Mouse (Mus musculus): ENCODE data around the gene Tigd3.

Gene Tigd3

GRCm38 (mm10) chr19:5878362-5878722 lies 15.6 kb downstream of the Tigd3 start:
- in situ Hi-C loops (cut with MboI, MseI), result loop anchor here (5.0 kb wide), 2 partner anchors 36 to 86 kb away; no protein-coding TSS in a partner anchor

GRCm38 (mm10) chr19:5877618-5878361 lies 16.2 kb downstream of the Tigd3 start, which contains the start of gene Slc25a45:
Gene Slc25a45, plus strand, starts transcription at chr19:5877808.
- in situ Hi-C loops (cut with MboI, MseI), result loop anchor here (5.0 kb wide), 2 partner anchors 35 to 85 kb away; no protein-coding TSS in a partner anchor

GRCm38 (mm10) chr19:5874969-5875480 lies 18.9 kb downstream of the Tigd3 start, which contains the start of gene Frmd8:
Gene Frmd8, minus strand, starts transcription at chr19:5875274.
- in situ Hi-C loops (cut with MboI, MseI), result loop anchor here (5.0 kb wide), 2 partner anchors 33 to 83 kb away; no protein-coding TSS in a partner anchor

- in situ Hi-C loops (cut with MboI, MseI), result no loop called here
These were observed 19.5 kb downstream of the Tigd3 start for GRCm38 (mm10) chr19:5874391-5874968.

GRCm38 (mm10) chr19:5872931-5873556 lies 20.9 kb downstream of the Tigd3 start:
- in situ Hi-C loops (cut with MboI, MseI), result no loop called here

GRCm38 (mm10) chr19:5872528-5872927 lies 21.4 kb downstream of the Tigd3 start:
- in situ Hi-C loops (cut with MboI, MseI), result no loop called here

- in situ Hi-C loops (cut with MboI, MseI), result no loop called here
These were observed 22.3 kb downstream of the Tigd3 start for GRCm38 (mm10) chr19:5871683-5872082.

GRCm38 (mm10) chr19:5871273-5871672 lies 22.7 kb downstream of the Tigd3 start:
- in situ Hi-C loops (cut with MboI, MseI), result no loop called here

GRCm38 (mm10) chr19:5868096-5868495 lies 25.9 kb downstream of the Tigd3 start:
- in situ Hi-C loops (cut with MboI, MseI), result loop anchor here (10.0 kb wide), 1 partner anchor 1843 kb away; no protein-coding TSS in a partner anchor

- in situ Hi-C loops (cut with MboI, MseI), result loop anchor here (10.0 kb wide), 1 partner anchor 1840 kb away; no protein-coding TSS in a partner anchor
These were observed 29.1 kb downstream of the Tigd3 start for GRCm38 (mm10) chr19:5864710-5865398.

- in situ Hi-C loops (cut with MboI, MseI), result loop anchor here (10.0 kb wide), 1 partner anchor 1839 kb away; no protein-coding TSS in a partner anchor
These were observed 30.2 kb downstream of the Tigd3 start for GRCm38 (mm10) chr19:5863776-5864175.

- in situ Hi-C loops (cut with MboI, MseI), result loop anchor here (10.0 kb wide), 1 partner anchor 1838 kb away; no protein-coding TSS in a partner anchor
These were observed 31.4 kb downstream of the Tigd3 start for GRCm38 (mm10) chr19:5862335-5863085.

GRCm38 (mm10) chr19:5856604-5857003 lies 37.3 kb downstream of the Tigd3 start:
- in situ Hi-C loops (cut with MboI, MseI), result no loop called here

- in situ Hi-C loops (cut with MboI, MseI), result loop anchor here (5.0 kb wide), 1 partner anchor 60 kb away; no protein-coding TSS in a partner anchor
These were observed 41.8 kb downstream of the Tigd3 start for GRCm38 (mm10) chr19:5852035-5852722.

GRCm38 (mm10) chr19:5851481-5851971 lies 42.4 kb downstream of the Tigd3 start:
- in situ Hi-C loops (cut with MboI, MseI), result loop anchor here (5.0 kb wide), 1 partner anchor 59 kb away; no protein-coding TSS in a partner anchor

- in situ Hi-C loops (cut with MboI, MseI), result loop anchor here (5.0 kb wide), 1 partner anchor 59 kb away; no protein-coding TSS in a partner anchor
These were observed 43.1 kb downstream of the Tigd3 start for GRCm38 (mm10) chr19:5850860-5851259.

- in situ Hi-C loops (cut with MboI, MseI), result loop anchor here (5.0 kb wide), 1 partner anchor 58 kb away; no protein-coding TSS in a partner anchor
These were observed 44.0 kb downstream of the Tigd3 start for GRCm38 (mm10) chr19:5849843-5850527.

GRCm38 (mm10) chr19:5848826-5849672 lies 44.9 kb downstream of the Tigd3 start:
- in situ Hi-C loops (cut with MboI, MseI), result no loop called here
